Mouse (Mus musculus) thymus, postnatal 36 days (tissue): ENCODE results near the gene Zbed3.
A peak's percentile ranks its signal among the peaks of the same experiment; 100 is the strongest.
"Not testable (repeated sequence)": the region's sequence is repeated elsewhere in the genome, so short reads cannot be mapped to it uniquely, and the experiment has no call there.

Experiments
- DNase-seq, 2 experiments: peaks; one replicate each; pipeline ENCODE4 v3.0.0; 2022; ENCODE audit warnings: mixed read lengths in 2 of 2

Zbed3 gene

DNA sequence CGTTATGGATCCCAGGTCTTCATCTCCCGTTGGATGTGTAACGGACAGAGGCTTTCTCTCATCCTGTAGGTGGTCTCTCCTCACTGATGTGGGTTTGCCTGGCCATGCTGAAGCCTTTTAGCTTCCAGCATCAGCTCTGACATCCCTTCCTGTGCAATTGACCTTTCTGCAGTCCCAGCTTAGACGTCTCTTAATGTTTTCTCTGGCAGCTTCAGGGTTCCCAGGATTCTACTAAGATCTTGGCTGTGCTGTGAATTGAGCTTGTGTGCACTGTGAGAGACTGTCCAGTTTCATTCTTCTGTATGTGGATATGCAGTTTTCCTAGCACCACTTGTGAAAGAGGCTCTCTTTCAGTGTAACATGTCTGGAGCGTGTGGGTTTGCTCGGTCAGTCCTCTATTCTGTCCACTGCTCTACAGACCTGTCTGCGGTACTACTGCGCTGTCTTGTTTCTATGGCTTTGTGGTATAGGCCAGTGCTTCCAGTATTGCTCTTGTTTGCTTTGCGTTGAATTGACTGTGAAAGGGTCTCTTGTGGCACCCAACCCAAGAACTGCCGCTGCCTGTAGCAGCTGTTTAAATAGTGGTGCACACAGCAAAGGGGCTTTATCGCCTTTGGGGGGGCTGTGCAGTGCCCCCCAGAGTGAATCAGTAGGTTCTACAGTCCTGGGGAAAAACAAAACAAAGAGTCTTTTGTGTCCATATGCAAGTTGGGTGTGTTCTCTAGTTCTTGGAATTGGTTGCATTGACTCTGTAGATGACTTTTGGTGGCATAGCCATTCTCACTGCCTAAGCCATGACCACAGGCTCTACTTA, 8.9 kb downstream of the Zbed3 start:
- no peak for DNase-seq

DNA sequence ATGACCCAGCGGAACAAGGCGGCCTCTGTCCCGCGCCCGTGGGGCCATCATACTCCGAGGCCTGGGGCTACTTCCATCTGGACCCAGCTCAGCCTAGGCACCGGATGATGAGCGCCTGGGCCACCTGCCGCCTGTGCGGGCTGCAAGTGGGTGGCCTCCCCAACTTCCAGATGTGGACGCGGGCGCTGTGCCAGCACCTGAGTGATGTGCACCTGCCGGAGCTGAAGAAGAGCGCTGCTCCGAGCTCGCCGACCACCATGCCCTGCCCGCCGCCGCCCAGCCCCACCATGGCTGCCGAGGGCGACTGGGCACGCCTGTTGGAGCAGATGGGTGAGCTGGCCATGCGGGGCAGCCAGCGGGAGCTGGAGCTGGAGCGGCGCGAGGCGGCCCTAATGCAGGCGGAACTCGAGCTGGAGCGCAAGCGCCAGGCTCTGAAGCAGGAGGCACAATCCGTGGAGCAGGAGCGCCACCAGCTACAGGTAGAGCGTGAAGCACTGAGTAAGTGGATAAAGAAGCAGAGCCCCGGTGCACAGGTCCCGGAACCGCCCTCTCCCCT, 12.8 kb downstream of the Zbed3 start:
- no peak for DNase-seq

DNA sequence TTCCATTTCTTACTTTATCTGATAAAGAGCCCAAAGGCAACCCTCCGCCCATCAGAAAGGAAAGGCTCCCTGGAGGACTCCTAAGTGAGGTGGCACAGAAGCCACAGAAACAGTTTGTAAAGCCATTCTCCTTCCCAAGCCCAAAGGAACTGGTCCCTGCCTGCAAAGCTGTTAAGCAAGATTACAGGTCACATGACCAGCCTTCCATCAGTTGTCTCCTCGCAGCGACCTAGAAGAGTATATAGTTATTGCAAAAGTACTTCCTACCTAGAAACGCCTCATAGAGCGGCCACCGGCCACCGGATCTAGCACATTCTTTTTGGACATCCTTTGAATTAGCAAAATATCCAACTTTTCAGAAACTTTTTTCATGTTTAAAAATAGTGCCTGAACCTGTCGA, 20.1 kb downstream of the Zbed3 start:
- DNase-seq, result no peak

DNA sequence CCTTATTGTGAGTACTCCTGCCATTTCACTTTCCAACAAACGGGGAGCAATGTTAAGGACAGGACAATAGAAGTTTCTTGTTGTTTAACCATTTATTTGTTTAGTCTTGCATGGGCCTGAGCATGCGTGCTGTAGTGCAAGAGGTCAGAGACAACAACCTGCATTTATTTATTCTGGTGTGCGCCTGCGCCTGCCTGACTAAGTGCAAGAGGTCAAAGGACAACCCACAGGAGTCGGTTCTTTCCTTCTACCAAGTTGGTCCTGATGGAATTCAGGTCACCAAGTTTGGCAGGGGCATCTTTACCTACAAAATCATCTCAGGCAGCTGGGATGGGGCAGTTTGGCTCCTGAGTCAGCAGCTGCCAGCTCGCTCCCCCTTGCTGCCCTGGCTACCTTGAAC, 22.5 kb downstream of the Zbed3 start:
- DNase-seq, result no peak

GRCm38 (mm10) chr13:95347018-95347696, 23.7 kb downstream of the Zbed3 start:
- peak; percentile 39 to 53 for DNase-seq

GRCm38 (mm10) chr13:95348476-95348875, 25.1 kb downstream of the Zbed3 start:
- no peak for DNase-seq

DNA sequence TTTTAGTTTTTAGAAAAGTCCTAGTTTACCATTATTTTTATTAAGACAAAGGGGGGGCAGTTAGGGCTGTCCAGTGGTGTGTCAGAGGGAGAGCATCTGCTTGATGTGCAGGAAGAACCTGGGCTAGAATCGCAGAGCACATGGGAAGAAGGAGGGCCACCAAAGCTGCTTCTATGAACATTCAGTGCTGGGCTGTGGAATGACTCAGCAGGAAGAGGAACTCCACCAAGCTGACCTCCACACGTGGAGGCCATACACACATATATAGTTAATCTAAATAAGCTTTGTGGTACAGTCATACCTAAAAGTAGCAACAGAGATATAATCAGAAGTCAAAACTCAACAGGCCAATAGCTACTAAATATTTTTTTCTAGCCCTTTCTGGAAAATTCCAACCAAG, 34.8 kb downstream of the Zbed3 start:
- no peak for DNase-seq

DNA sequence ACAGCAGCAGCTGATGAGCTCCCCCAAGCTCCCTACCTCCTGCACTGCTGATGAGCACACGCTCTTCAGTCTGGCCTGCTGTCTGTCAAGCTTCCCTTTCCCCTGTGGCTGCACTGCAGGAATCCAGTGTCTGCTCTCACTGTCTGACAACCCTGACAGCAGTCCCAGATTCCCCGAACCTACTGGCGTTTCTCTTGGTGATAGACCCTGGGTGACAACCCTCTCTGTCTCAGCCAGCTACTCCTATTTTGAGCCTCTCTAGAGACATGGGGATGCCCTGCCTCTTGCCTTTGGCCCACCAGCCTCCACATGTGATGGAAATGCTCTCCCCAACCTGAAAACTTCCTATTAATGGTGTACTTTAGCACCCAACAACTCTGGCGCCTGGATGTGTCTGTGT, 40.0 kb downstream of the Zbed3 start:
- DNase-seq, result no peak

GRCm38 (mm10) chr13:95366356-95366755, 42.9 kb downstream of the Zbed3 start:
- no peak for DNase-seq

DNA sequence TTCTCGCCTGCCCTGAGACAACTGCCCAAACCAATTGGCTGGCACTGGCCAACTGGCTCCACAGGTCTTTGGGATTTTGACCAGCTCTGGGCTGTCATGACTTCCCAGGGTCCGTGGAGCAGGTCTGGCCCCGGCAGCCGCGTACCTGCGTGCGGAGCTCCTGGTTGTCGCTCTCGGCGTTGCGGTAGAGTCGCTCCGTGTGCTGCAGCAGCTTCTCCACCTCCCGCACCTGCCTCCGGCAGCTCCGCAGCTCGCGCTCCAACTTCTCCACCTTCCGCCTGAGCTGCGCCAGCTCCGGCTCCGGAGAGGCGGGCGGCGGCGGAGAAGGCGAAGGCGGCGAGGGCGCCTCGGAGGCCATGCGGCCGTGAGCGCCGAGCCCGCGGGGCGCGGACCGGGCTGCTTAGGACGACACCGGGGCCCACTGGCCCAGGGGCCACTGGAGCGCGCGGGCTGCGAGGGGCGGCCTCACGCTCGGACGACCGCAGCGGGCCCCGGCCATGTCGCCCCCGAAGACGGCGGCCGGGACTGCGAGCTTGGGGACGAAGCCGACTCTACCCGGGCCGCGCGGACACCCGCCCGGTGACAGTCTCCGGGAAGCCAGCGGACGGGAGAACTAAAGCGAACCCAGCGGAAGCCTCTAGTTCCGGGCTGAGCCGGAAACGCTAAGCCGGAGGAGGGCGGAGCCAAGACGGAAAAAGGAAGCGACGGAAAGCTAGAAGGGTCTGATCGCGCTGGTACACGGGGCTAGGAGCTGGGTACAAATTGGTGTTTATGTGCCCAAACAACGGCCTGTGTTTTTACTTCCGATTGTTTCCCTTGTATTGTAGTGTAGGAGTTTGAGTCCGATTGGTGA, 51.5 kb downstream of the Zbed3 start, which contains the start of gene Aggf1:
TSS of gene Aggf1 (minus strand) at position 652 of the 853 bp plus-strand sequence.
- peak; percentile 89 for DNase-seq

DNA sequence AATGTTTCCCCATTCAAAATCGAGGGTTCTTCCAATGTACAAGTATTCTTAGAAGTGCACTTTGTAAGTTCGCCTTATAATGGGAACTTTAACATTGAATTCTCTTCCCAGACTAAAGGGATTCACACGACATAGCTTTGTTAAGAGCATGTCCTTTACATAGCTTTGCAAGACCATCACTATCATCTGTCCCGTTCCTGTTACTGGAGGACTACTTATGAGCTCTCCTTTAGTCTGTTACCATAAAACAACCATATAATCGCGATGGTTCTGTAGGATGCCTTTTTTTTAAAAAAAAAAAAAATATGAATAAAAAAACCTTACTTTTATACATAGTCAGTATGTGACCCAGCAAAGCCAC, 52.1 kb downstream of the Zbed3 start:
- DNase-seq, result no peak

DNA sequence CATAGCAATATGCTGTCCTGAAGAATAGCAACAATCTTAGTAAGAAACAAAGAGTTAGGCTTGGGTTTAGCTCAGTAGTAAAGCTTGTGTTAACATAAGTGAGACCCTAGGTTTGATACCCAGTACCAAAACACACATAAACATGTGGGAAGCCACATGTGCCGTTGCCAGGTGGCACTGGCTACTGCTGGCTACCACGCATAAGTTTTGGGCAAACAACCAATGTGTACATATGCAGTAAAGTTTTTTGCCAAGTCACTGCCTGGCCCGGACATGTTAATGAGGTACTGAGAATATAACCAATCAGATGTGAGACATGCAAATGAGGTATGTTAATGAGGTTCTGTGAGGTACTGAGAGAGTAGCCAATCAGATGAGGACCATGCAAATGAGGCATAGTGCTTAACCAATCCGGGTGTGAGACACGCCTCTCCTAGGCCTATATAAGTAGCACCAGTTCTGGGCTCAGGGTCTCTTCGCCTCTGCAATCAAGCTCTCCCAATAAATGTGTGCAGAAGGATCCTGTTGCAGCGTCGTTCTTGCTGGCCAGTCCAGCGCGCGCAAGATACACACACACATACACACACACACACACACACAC, 53.4 kb downstream of the Zbed3 start:
- DNase-seq, result not testable (repeated sequence)

- no peak for DNase-seq
Measured at GRCm38 (mm10) chr13:95378696-95379095, 55.3 kb downstream of the Zbed3 start.

DNA sequence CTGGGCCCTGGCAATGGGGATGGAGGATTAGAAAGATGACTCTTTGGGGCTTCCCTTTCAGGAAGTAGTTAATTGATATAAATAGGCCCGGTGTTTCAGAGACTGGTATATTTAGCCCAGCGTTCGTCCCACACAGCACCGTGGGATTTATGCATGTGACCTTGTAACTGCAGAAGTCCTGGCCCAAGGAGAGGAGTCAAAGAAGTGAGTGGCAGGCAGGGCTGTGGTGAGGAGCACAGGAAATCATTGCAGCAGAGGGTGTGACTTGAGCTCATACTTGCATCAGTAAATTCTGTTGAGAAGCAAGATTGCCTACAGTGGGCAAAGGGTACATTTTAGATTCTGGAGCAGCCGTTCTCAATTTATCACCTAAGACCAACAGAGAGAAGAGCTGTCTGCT, 59.0 kb downstream of the Zbed3 start:
- DNase-seq, result no peak
